Mouse (Mus musculus): ENCODE data around the gene Eef1akmt2. TPM values are rescaled to one million over a fixed set of nuclear protein-coding genes. Genes with fewer than 3 reads are reported as not detected.

The Eef1akmt2 gene
- total and polyA plus RNA-seq, 2 experiments = 3.4 to 21.8 TPM

DNA sequence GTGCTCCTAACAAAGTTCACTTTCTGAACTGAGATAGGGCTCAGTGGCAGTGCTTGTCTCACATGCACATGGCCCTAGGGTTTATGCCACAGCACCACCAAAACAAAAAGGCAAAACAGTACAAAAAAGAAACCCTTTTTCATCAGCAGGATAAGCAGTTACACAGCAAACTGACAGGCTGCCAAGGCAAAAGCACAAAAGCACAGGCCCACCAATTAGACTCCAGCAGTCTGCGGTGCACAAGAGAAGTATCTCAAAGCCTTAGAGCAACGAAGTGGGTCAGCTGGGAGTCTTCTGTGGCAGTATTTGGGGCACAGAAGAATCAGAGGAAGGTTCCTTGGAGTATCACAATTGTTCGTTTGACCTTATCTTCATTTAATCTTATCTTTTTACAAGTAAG lies 31.8 kb downstream of the Eef1akmt2 start:
- H3K79me2 ChIP-seq (ENCODE audit: control insufficient read depth, insufficient read depth, low read length) = no peaks in the 10 kb centered on the region
- H3K4me3 ChIP-seq (ENCODE audit: insufficient read depth, low read depth, low read length) = no peak overlapping the region
- H3K27me3 ChIP-seq (ENCODE audit: control insufficient read depth, insufficient read depth, low read length) = no peaks in the 10 kb centered on the region
- H3K9ac ChIP-seq (ENCODE audit: low read depth, low read length) = no peak overlapping the region
- no peak overlapping the region for H3K27ac ChIP-seq (replicated peaks; ENCODE audit: insufficient read depth, low read depth, low read length)
- H3K36me3 ChIP-seq (ENCODE audit: control insufficient read depth, insufficient read depth, low read length) = peaks cover 4% of the 10 kb centered on the region
- no peak for DNase-seq (ENCODE audit: extremely low read depth, low read depth, low spot score)
- TF ChIP-seq CTCF (IDR thresholded peaks at IDR 0.05; ENCODE audit: low read depth, low read length) (no peak), POLR2A (IDR thresholded peaks at IDR 0.05; ENCODE audit: extremely low read depth, insufficient read depth, low read length) (no peak)
- H3K4me1 ChIP-seq (ENCODE audit: control insufficient read depth, insufficient read depth, low read length) = no peaks in the 10 kb centered on the region
- WGBS = 83% methylated on average over 3 of the region's 3 CpGs

DNA sequence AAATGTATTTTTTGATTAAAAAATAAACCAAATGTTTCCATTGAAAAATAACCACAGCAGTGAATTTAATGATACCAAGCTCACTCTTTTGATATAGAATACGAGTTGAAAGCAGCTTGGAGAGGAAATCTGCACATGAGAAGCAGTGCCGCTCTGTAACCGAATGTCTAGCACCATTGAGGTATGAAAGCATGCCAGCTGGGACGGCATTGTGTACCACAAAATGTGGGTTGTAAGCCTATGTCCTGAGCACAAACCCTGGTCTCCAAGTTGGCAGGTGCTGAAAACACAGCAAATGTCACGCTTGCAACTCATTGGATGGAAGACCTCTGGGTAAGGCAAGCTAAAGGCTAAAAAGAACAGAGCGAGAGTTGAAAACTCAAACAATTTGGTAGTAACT lies 35.4 kb downstream of the Eef1akmt2 start:
- no peak for DNase-seq (ENCODE audit: extremely low read depth, low read depth, low spot score)
- H3K4me3 ChIP-seq (ENCODE audit: insufficient read depth, low read depth, low read length) = no peak overlapping the region
- no peak overlapping the region for H3K9ac ChIP-seq (ENCODE audit: low read depth, low read length)
- 98% methylated on average over 6 of the region's 6 CpGs for whole genome bisulfite sequencing
- peaks cover 3% of the 10 kb centered on the region; the same call in 1 of the 2 replicates for H3K4me1 ChIP-seq (ENCODE audit: control insufficient read depth, insufficient read depth, low read length)
- H3K27ac ChIP-seq (replicated peaks; ENCODE audit: insufficient read depth, low read depth, low read length) = no peak overlapping the region
- no peaks in the 10 kb centered on the region for H3K36me3 ChIP-seq (ENCODE audit: control insufficient read depth, insufficient read depth, low read length)
- H3K79me2 ChIP-seq (ENCODE audit: control insufficient read depth, insufficient read depth, low read length) = no peaks in the 10 kb centered on the region
- no peak for TF ChIP-seq POLR2A (IDR thresholded peaks at IDR 0.05; ENCODE audit: extremely low read depth, insufficient read depth, low read length)
- H3K27me3 ChIP-seq (ENCODE audit: control insufficient read depth, insufficient read depth, low read length) = no peaks in the 10 kb centered on the region

DNA sequence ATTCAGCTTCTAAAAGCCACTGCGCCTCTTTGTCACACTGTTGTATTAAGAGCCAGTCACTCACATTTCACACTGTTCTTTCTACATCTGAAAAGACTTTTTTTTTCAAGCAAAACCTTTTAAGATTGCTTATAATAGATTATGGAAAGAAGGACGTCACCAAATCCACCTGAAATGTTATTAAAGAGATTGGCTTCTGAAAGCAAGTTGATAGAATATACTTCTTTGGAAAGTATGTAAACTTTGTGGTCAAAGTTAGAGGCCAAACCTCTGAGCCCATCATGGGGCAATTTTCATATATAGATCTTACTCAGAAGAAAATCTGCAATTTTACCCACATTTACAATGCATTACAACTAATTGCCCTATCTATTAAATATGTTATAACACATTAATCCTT lies 35.9 kb downstream of the Eef1akmt2 start:
- TF ChIP-seq POLR2A (IDR thresholded peaks at IDR 0.05; ENCODE audit: extremely low read depth, insufficient read depth, low read length) (no peak), CTCF (IDR thresholded peaks at IDR 0.05; ENCODE audit: low read depth, low read length) (no peak)
- Histone ChIP-seq H3K9ac (ENCODE audit: low read depth, low read length) (no peak overlapping the region), H3K27ac (replicated peaks; ENCODE audit: insufficient read depth, low read depth, low read length) (no peak overlapping the region), H3K27me3 (ENCODE audit: control insufficient read depth, insufficient read depth, low read length) (no peaks in the 10 kb centered on the region), H3K4me3 (ENCODE audit: insufficient read depth, low read depth, low read length) (no peak overlapping the region), H3K36me3 (ENCODE audit: control insufficient read depth, insufficient read depth, low read length) (no peaks in the 10 kb centered on the region), H3K79me2 (ENCODE audit: control insufficient read depth, insufficient read depth, low read length) (no peaks in the 10 kb centered on the region), H3K4me1 (ENCODE audit: control insufficient read depth, insufficient read depth, low read length) (peaks cover 3% of the 10 kb centered on the region; the same call in 1 of the 2 replicates)
- no peak for DNase-seq (ENCODE audit: extremely low read depth, low read depth, low spot score)
- 96% methylated on average over 2 of the region's 2 CpGs for WGBS

DNA sequence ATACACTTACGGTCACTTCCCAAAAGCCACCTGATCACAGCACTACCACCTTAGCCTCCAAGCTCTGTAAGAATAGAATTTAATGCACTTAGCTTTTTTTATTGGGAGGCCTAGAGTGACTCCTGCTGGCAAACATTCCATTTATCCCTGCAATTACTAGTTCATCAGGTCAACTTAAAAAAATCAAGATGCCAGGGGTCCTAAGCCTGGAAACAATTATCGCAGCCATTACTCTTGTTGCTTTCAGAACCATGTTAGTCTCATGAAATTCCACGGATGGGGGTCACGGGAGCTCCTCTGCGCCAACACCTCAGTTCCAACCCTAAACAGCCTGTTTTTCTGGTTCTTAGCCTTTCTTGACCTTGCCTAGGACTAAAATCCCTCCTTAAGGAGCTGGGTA lies 37.4 kb downstream of the Eef1akmt2 start:
- Histone ChIP-seq H3K9ac (ENCODE audit: low read depth, low read length) (no peak overlapping the region), H3K27ac (replicated peaks; ENCODE audit: insufficient read depth, low read depth, low read length) (no peak overlapping the region), H3K4me3 (ENCODE audit: insufficient read depth, low read depth, low read length) (no peak overlapping the region), H3K27me3 (ENCODE audit: control insufficient read depth, insufficient read depth, low read length) (no peaks in the 10 kb centered on the region), H3K36me3 (ENCODE audit: control insufficient read depth, insufficient read depth, low read length) (no peaks in the 10 kb centered on the region), H3K79me2 (ENCODE audit: control insufficient read depth, insufficient read depth, low read length) (peaks cover 3% of the 10 kb centered on the region; the same call in 1 of the 2 replicates), H3K4me1 (ENCODE audit: control insufficient read depth, insufficient read depth, low read length) (peaks cover 3% of the 10 kb centered on the region; the same call in 1 of the 2 replicates)
- WGBS = 96% methylated on average over 5 of the region's 5 CpGs
- TF ChIP-seq POLR2A (IDR thresholded peaks at IDR 0.05; ENCODE audit: extremely low read depth, insufficient read depth, low read length) = no peak
- DNase-seq (ENCODE audit: extremely low read depth, low read depth, low spot score) = no peak

DNA sequence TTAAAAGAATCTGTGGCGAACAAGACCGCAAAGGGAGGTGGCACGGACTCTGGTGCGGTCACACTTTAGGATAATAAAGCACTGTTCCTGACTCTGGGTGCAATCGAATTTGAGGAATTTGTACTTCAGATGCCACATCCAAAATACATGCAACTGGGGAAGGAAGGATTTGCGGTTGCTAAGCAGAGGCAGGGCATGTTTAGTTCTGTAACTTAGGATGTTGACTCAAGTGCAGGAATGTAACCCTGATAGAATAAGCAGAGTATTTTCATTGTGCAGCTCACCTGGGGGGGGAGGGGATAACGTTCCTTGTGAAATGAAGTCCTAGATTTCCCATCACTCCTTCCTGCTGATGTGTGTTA lies 38.4 kb downstream of the Eef1akmt2 start:
- no peak for TF ChIP-seq CTCF (IDR thresholded peaks at IDR 0.05; ENCODE audit: low read depth, low read length)
- TF ChIP-seq POLR2A (IDR thresholded peaks at IDR 0.05; ENCODE audit: extremely low read depth, insufficient read depth, low read length) = no peak
- Histone ChIP-seq H3K9ac (ENCODE audit: low read depth, low read length) (peak overlapping the region; percentile 79), H3K36me3 (ENCODE audit: control insufficient read depth, insufficient read depth, low read length) (no peaks in the 10 kb centered on the region), H3K79me2 (ENCODE audit: control insufficient read depth, insufficient read depth, low read length) (peaks cover 3% of the 10 kb centered on the region; the same call in 1 of the 2 replicates), H3K27me3 (ENCODE audit: control insufficient read depth, insufficient read depth, low read length) (no peaks in the 10 kb centered on the region), H3K4me1 (ENCODE audit: control insufficient read depth, insufficient read depth, low read length) (peaks cover 3% of the 10 kb centered on the region; the same call in 1 of the 2 replicates), H3K27ac (replicated peaks; ENCODE audit: insufficient read depth, low read depth, low read length) (peak overlapping the region; percentile 71), H3K4me3 (ENCODE audit: insufficient read depth, low read depth, low read length) (peak overlapping the region; percentile 77)
- 1% methylated on average over 7 of the region's 7 CpGs for WGBS
- peak; percentile 57 for DNase-seq (ENCODE audit: extremely low read depth, low read depth, low spot score)

DNA sequence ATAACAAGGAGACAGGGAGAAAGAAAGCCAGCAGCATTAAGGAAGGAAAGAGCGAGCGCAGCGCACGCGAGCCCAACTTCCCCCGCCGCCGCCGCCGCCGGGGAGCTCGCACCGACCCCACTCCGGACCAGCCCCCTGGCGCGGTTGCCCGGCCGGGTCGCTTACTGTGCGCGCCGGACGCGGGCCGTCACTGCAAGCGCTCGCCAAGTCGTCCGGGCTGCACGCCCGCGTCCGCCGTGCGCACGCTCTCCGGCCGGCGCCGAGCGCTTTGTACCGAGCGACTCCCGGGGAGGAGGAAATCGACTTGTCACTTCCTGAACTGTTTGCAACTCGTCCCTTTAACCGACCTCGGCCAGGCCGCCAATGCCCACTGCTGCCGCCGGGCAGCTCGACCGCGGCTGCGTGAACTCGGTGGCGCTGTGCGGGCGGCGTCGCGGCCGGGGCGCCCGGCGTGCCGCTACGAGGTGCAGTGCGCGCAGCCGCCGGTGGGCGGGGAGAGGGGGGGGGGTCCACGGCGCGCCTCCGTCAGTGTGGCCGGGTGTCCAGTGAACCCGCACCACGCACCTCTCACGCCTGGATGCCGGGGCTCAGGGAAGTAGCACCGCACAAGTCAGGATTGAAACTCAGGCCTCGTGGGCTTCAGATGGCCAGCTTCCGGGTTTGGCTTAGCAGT lies 38.9 kb downstream of the Eef1akmt2 start, which contains the start of gene Fam53b:
Fam53b (minus strand) TSS at position 471 of the 673 bp plus-strand sequence.
- under 1% methylated on average over 83 of the region's 85 CpGs for WGBS
- peak; percentile 75 for DNase-seq (ENCODE audit: extremely low read depth, low read depth, low spot score)
- peaks cover 3% of the 10 kb centered on the region; the same call in 1 of the 2 replicates for H3K4me1 ChIP-seq (ENCODE audit: control insufficient read depth, insufficient read depth, low read length)

More for the DNA sequence above, 38.9 kb downstream of the Eef1akmt2 start, which contains the start of gene Fam53b:
- TF ChIP-seq POLR2A (IDR thresholded peaks at IDR 0.05; ENCODE audit: extremely low read depth, insufficient read depth, low read length) (peak; percentile 20; the same call in 1 of the 2 replicates), CTCF (IDR thresholded peaks at IDR 0.05; ENCODE audit: low read depth, low read length) (peak; percentile 17; the same call in 1 of the 2 replicates)
- Histone ChIP-seq H3K9ac (ENCODE audit: low read depth, low read length) (peak within 1 kb of the TSS; percentile 79), H3K27ac (replicated peaks; ENCODE audit: insufficient read depth, low read depth, low read length) (peak within 1 kb of the TSS; percentile 71), H3K4me3 (ENCODE audit: insufficient read depth, low read depth, low read length) (peak within 1 kb of the TSS; percentile 77), H3K36me3 (ENCODE audit: control insufficient read depth, insufficient read depth, low read length) (no peaks in the 10 kb centered on the region), H3K27me3 (ENCODE audit: control insufficient read depth, insufficient read depth, low read length) (no peaks in the 10 kb centered on the region), H3K79me2 (ENCODE audit: control insufficient read depth, insufficient read depth, low read length) (peaks cover 6% of the 10 kb centered on the region; the same call in 1 of the 2 replicates)

Data from liver, adult 2 months (tissue).